Mouse (Mus musculus) megakaryocyte, embryonic 14.5 days (primary cell): ENCODE data around the gene Klk1.
"Not testable (repeated sequence)": the region's sequence is repeated elsewhere in the genome, so short reads cannot be mapped to it uniquely, and the experiment has no call there.

Experiments used
- FLI1 ChIP-seq: IDR thresholded peaks from 2 replicates; pipeline ENCODE4 v1.6.1; 2012; ENCODE audit warnings: low read length, inconsistent platforms, mixed read lengths
- GATA1 ChIP-seq: IDR thresholded peaks from 3 replicates; pipeline ENCODE4 v1.6.1; 2012; ENCODE audit warnings: mixed read lengths, low read length, inconsistent platforms, borderline replicate concordance

- TF ChIP-seq GATA1, FLI1: not testable (repeated sequence)
Observed at GRCm38 (mm10) chr7:44250732-44251275, 25.6 kb downstream of the Klk1 start.
